Mouse (Mus musculus) lung, embryonic 14.5 days (tissue): ENCODE measurements around the gene Npr1. TPM values are rescaled to one million over a fixed set of nuclear protein-coding genes. Genes with fewer than 3 reads are reported as not detected.

Experiments
- ATAC-seq: fragments of 200-750 bp; cut with Nextera tagmentation; 2 replicates; pipeline ENCODE4 v1.8.0; 2017; ENCODE audit warnings: mild to moderate bottlenecking, moderate TSS enrichment, moderate library complexity; ENCODE audit not compliant: insufficient read depth
- DNase-seq: peaks from one replicate; pipeline ENCODE4 v3.0.0-alpha.2; 2015
- H3K27ac ChIP-seq: fragments of 300-500 bp; sonication (generic); 2 replicates; pipeline ENCODE4 v1.5.1; 2014; ENCODE audit warnings: low read depth, mild to moderate bottlenecking, moderate library complexity
- H3K27me3 ChIP-seq: fragments of 300-500 bp; sonication (generic); 2 replicates; pipeline ENCODE4 v1.6.1; 2014; ENCODE audit warnings: low read length, control low read depth; ENCODE audit not compliant: insufficient read depth
- H3K36me3 ChIP-seq: fragments of 300-500 bp; sonication (generic); 2 replicates; pipeline ENCODE4 v1.6.1; 2014; ENCODE audit warnings: control low read depth; ENCODE audit not compliant: insufficient read depth
- H3K4me1 ChIP-seq: fragments of 300-500 bp; sonication (generic); 2 replicates; pipeline ENCODE4 v1.6.1; 2014; ENCODE audit warnings: antibody characterized with exemption, control low read depth; ENCODE audit not compliant: insufficient read depth
- H3K4me2 ChIP-seq: fragments of 300-500 bp; sonication (generic); 2 replicates; pipeline ENCODE4 v1.6.1; 2014; ENCODE audit warnings: mild to moderate bottlenecking
- H3K4me3 ChIP-seq: fragments of 300-500 bp; sonication (generic); 2 replicates; pipeline ENCODE4 v1.5.1; 2014; ENCODE audit warnings: low read depth, low read length
- H3K9ac ChIP-seq: fragments of 300-500 bp; sonication (generic); 2 replicates; pipeline ENCODE4 v1.6.1; 2014
- H3K9me3 ChIP-seq: fragments of 300-500 bp; sonication (generic); 2 replicates; pipeline ENCODE4 v1.6.1; 2016; ENCODE audit warnings: low read depth, low read length, control low read depth
- CTCF ChIP-seq: IDR thresholded peaks from 2 replicates; pipeline ENCODE4 v1.5.1; 2016; ENCODE audit warnings: antibody characterized with exemption, low read depth
- WGBS: fragments of 180-500 bp; shearing (Covaris S2); extraction: QIAGEN DNeasy Blood & Tissue Kit; methylation state at CpG from one replicate; pipeline ENCODE4 v1.1.7; 2014; 5-methylcytosine and 5-hydroxymethylcytosine counted together
- polyA plus RNA-seq: library from polyadenylated mRNA; unstranded; fragments of >200 nt; fragmentation: Nextera tagmentation; extraction: Ambion mirVana; gene quantifications from 2 replicates; pipeline ENCODE4 v1.2.1, GENCODE M21; 2014

Gene Npr1
- polyA plus RNA-seq, 1 experiment from 2014 or later: 17.8 TPM

- Histone ChIP-seq H3K36me3 (peaks cover 98% of the 10 kb centered on the region), H3K9ac (no peak overlapping the region), H3K27ac (no peak overlapping the region), H3K27me3 (no peaks in the 10 kb centered on the region), H3K4me1 (no peaks in the 10 kb centered on the region), H3K4me2 (no peak overlapping the region), H3K4me3 (no peak overlapping the region), H3K9me3 (no peaks in the 10 kb centered on the region)
- 97% methylated on average over 5 of the region's 5 CpGs for WGBS
- DNase-seq (no peak), ATAC-seq (no peak)
- no peak for TF ChIP-seq CTCF
Observed at GRCm38 (mm10) chr3:90406414-90406813, 59.3 kb downstream of the Npr1 start.

DNA sequence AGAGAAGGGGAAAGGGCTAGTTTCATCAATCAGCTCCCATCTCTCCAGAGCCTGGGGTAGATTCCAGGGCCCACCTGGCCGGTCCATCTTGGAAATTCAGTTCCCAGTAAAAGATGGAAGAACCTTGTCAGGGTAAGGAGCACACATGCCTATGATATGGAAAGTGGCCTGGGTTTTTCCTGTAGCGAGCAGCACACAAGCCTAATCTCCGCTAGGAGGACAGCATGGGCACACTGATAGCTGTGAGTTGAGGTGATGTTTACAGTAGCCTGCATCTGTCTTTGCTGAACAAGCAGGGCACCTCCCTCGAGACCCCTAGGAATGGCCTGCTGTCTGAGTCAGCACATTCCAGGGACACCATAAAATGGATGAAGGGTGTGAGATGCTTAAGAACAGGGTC, 61.1 kb downstream of the Npr1 start:
- Histone ChIP-seq H3K36me3 (peaks cover 99% of the 10 kb centered on the region), H3K9me3 (no peaks in the 10 kb centered on the region), H3K9ac (no peak overlapping the region), H3K4me1 (no peaks in the 10 kb centered on the region), H3K4me2 (no peak overlapping the region), H3K27ac (no peak overlapping the region), H3K27me3 (no peaks in the 10 kb centered on the region), H3K4me3 (no peak overlapping the region)
- WGBS: 57% methylated on average over 4 of the region's 4 CpGs
- DNase-seq (no peak), ATAC-seq (no peak)
- TF ChIP-seq CTCF: no peak

GRCm38 (mm10) chr3:90404121-90404520, 61.5 kb downstream of the Npr1 start:
- 78% methylated on average over 3 of the region's 3 CpGs for WGBS
- ATAC-seq: no peak
- Histone ChIP-seq H3K27me3 (no peaks in the 10 kb centered on the region), H3K4me2 (no peak overlapping the region), H3K27ac (no peak overlapping the region), H3K36me3 (peaks cover 99% of the 10 kb centered on the region), H3K9me3 (no peaks in the 10 kb centered on the region), H3K9ac (no peak overlapping the region), H3K4me3 (no peak overlapping the region), H3K4me1 (no peaks in the 10 kb centered on the region)
- no peak for DNase-seq
- no peak for TF ChIP-seq CTCF

GRCm38 (mm10) chr3:90400993-90401392, 64.7 kb downstream of the Npr1 start:
- Histone ChIP-seq H3K4me2 (no peak overlapping the region), H3K27me3 (no peaks in the 10 kb centered on the region), H3K9me3 (no peaks in the 10 kb centered on the region), H3K27ac (no peak overlapping the region), H3K9ac (no peak overlapping the region), H3K4me3 (no peak overlapping the region), H3K36me3 (peaks cover 94% of the 10 kb centered on the region), H3K4me1 (no peaks in the 10 kb centered on the region)
- no peak for DNase-seq
- 52% methylated on average over 4 of the region's 4 CpGs for WGBS
- no peak for ATAC-seq
- no peak for TF ChIP-seq CTCF

Other genes with a start within 250 kb of the Npr1 start
- gene Jtb, start 234.3 kb downstream of the Npr1 start, polyA plus RNA-seq: 92.3 and 99.7 TPM in 2 replicates
- gene Creb3l4, start 222.4 kb downstream of the Npr1 start, polyA plus RNA-seq: 5.4 and 6.5 TPM in 2 replicates
- gene Slc39a1, start 217.7 kb downstream of the Npr1 start, polyA plus RNA-seq: 85.2 and 85.3 TPM in 2 replicates
- 19.3 and 19.6 TPM in 2 replicates for gene Crtc2, start 211.7 kb downstream of the Npr1 start, polyA plus RNA-seq
- gene Dennd4b, start 200.7 kb downstream of the Npr1 start, polyA plus RNA-seq: 4.4 and 6.1 TPM in 2 replicates
- 14.6 and 15.8 TPM in 2 replicates for gene Gatad2b, start 172.7 kb downstream of the Npr1 start, polyA plus RNA-seq
- gene Slc27a3, start 75.9 kb downstream of the Npr1 start, polyA plus RNA-seq: 18.4 and 19.1 TPM in 2 replicates
- gene Ints3, start 32.2 kb downstream of the Npr1 start, polyA plus RNA-seq: 38.5 and 40.5 TPM in 2 replicates
- gene Ilf2, start 10.3 kb upstream of the Npr1 start, polyA plus RNA-seq: 232 and 240 TPM in 2 replicates
- 68.0 and 74.7 TPM in 2 replicates for gene Snapin, start 25.2 kb upstream of the Npr1 start, polyA plus RNA-seq
- gene Chtop, start 43.6 kb upstream of the Npr1 start, polyA plus RNA-seq: 103 and 109 TPM in 2 replicates
- 28.0 and 33.9 TPM in 2 replicates for gene S100a1, start 48.5 kb upstream of the Npr1 start, polyA plus RNA-seq
- 27.3 and 32.2 TPM in 2 replicates for gene S100a13, start 48.6 kb upstream of the Npr1 start, polyA plus RNA-seq
- gene S100a14, start 61.0 kb upstream of the Npr1 start, polyA plus RNA-seq: 1.2 and 1.6 TPM in 2 replicates
- 161 and 175 TPM in 2 replicates for gene S100a16, start 71.4 kb upstream of the Npr1 start, polyA plus RNA-seq
- gene S100a3, start 94.7 kb upstream of the Npr1 start, polyA plus RNA-seq: 0.12 and 0.49 TPM in 2 replicates
- gene S100a2, start 124.4 kb upstream of the Npr1 start, polyA plus RNA-seq: not detected in 2 replicates
- gene Gm42674, start 136.0 kb upstream of the Npr1 start, polyA plus RNA-seq: not detected in 2 replicates
- 3.1 and 3.7 TPM in 2 replicates for gene S100a4, start 137.9 kb upstream of the Npr1 start, polyA plus RNA-seq
- not detected in 2 replicates for gene S100a5, start 142.7 kb upstream of the Npr1 start, polyA plus RNA-seq
- gene S100a6, start 147.0 kb upstream of the Npr1 start, polyA plus RNA-seq: 84.2 and 100 TPM in 2 replicates
- gene S100a7a, start 188.2 kb upstream of the Npr1 start, polyA plus RNA-seq: not detected in 2 replicates
- gene S100a8, start 203.1 kb upstream of the Npr1 start, polyA plus RNA-seq: 5.6 and 32.5 TPM in 2 replicates
- 1.9 and 14.0 TPM in 2 replicates for gene S100a9, start 229.9 kb upstream of the Npr1 start, polyA plus RNA-seq